Mouse (Mus musculus) cortical plate, adult 2 months (tissue): Measurements from ENCODE around the gene Xpot.

Experiments used
- CTCF ChIP-seq: fragments of 200-500 bp; IDR thresholded peaks from 2 replicates; pipeline ENCODE4 v1.5.1; 2011; ENCODE audit warnings: mild to moderate bottlenecking, control low read depth, low read length; ENCODE audit not compliant: insufficient read depth; ENCODE audit errors: extremely low read depth
- POLR2A ChIP-seq: fragments of 200-500 bp; IDR thresholded peaks from 2 replicates; pipeline ENCODE4 v1.6.1; 2011; ENCODE audit warnings: mild to moderate bottlenecking, low read length, control low read depth; ENCODE audit not compliant: insufficient read depth; ENCODE audit errors: extremely low read depth

DNA sequence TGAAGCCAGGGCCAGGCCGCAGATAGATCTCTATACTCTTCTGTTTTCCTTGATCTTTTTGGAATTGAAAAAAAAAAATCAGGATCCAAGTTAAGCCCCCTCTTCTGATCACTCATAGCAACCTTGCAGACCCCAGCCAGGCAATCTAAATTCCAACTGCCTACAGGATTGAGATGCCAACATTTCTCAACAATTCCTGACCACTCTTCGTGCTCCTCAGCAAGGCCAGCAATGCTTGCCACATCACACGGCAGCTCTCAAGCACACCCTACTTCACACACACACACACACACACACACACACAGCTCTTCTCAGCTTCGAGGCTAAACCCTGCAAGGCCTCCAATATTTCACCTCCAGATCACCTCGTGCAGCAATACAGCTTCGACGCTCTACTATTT, 2.5 kb downstream of the Xpot start:
- TF ChIP-seq CTCF (no peak), POLR2A (no peak)
